Mouse (Mus musculus) heart, adult 8-10 months (tissue): ENCODE measurements around the gene P2rx3. TPM values are rescaled to one million over a fixed set of nuclear protein-coding genes. Genes with fewer than 3 reads are reported as not detected.
A peak's percentile ranks its signal among the peaks of the same experiment; 100 is the strongest.

ENCODE experiments used
- DNase-seq: peaks from one replicate; pipeline ENCODE4 v3.0.0; 2022; ENCODE audit warnings: low spot score
- total RNA-seq, 4 experiments: library from RNA; stranded (reverse); gene quantifications; 2 replicates each; pipeline ENCODE4 v1.2.4; 2022

P2rx3 gene
- total RNA-seq, 4 experiments from 2014 or later = 0.22 to 0.83 (median 0.62) TPM

GRCm38 (mm10) chr2:84987930-84988329, 49.3 kb downstream of the P2rx3 start, which contains the start of gene Prg3:
Gene Prg3 (plus strand): TSS chr2:84988215.
- DNase-seq = no peak

- DNase-seq = no peak
Measured at GRCm38 (mm10) chr2:84980188-84980587, 57.1 kb downstream of the P2rx3 start, which contains the start of gene Prg2. Gene Prg2 (plus strand): TSS chr2:84980461.

GRCm38 (mm10) chr2:84975580-84975979, 61.7 kb downstream of the P2rx3 start:
- no peak for DNase-seq

GRCm38 (mm10) chr2:84967318-84967991, 69.8 kb downstream of the P2rx3 start:
- DNase-seq = no peak

- no peak for DNase-seq
Measured at GRCm38 (mm10) chr2:84964111-84964801, 73.0 kb downstream of the P2rx3 start.

GRCm38 (mm10) chr2:84962906-84963507, 74.3 kb downstream of the P2rx3 start:
- DNase-seq = no peak

- no peak for DNase-seq
Measured at GRCm38 (mm10) chr2:84961901-84962300, 75.4 kb downstream of the P2rx3 start.

GRCm38 (mm10) chr2:84961300-84961699, 76.0 kb downstream of the P2rx3 start:
- peak; percentile 79 for DNase-seq

GRCm38 (mm10) chr2:84958588-84959264, 78.5 kb downstream of the P2rx3 start:
- DNase-seq = no peak

- no peak for DNase-seq
Measured at GRCm38 (mm10) chr2:84956274-84956673, 81.0 kb downstream of the P2rx3 start.

GRCm38 (mm10) chr2:84955435-84955834, 81.8 kb downstream of the P2rx3 start:
- DNase-seq = no peak

- no peak for DNase-seq
Measured at GRCm38 (mm10) chr2:84952693-84953092, 84.6 kb downstream of the P2rx3 start.

GRCm38 (mm10) chr2:84952251-84952650, 85.0 kb downstream of the P2rx3 start:
- DNase-seq = no peak

GRCm38 (mm10) chr2:84951027-84951426, 86.2 kb downstream of the P2rx3 start:
- no peak for DNase-seq

GRCm38 (mm10) chr2:84948721-84949120, 88.5 kb downstream of the P2rx3 start:
- no peak for DNase-seq

Other genes starting within 250 kb of the P2rx3 start
- 10 to 100 TPM; 11.8 to 37.6 (median 13.6) TPM for gene Ube2l6, start 238.6 kb downstream of the P2rx3 start, total RNA-seq
- under 1 TPM in 2 of 4 experiments, not detected in 2; 0.14 to 0.16 TPM for gene Smtnl1, start 214.8 kb downstream of the P2rx3 start, total RNA-seq
- 100 to 1,000 TPM; 119 to 134 (median 122) TPM for gene Timm10, start 210.5 kb downstream of the P2rx3 start, total RNA-seq
- 1 to 10 TPM; 1.6 to 2.8 (median 2.2) TPM for gene Slc43a1, start 198.6 kb downstream of the P2rx3 start, total RNA-seq
- 1 to 10 TPM; 1.6 to 3.9 (median 2.3) TPM for gene Rtn4rl2, start 150.8 kb downstream of the P2rx3 start, total RNA-seq
- 10 to 100 TPM; 60.6 to 71.4 (median 66.2) TPM for gene Slc43a3, start 100.9 kb downstream of the P2rx3 start, total RNA-seq
- not detected for gene Prg2, start 57.0 kb downstream of the P2rx3 start, total RNA-seq
- not detected for gene Prg3, start 49.2 kb downstream of the P2rx3 start, total RNA-seq
- 10 to 100 TPM; 35.3 to 42.5 (median 38.4) TPM for gene Ssrp1, start 228 bp downstream of the P2rx3 start, total RNA-seq
- gene Tnks1bp1, start 10.6 kb upstream of the P2rx3 start, total RNA-seq = 10 to 100 TPM; 40.7 to 60.5 (median 54.9) TPM
- gene Aplnr, start 98.8 kb upstream of the P2rx3 start, total RNA-seq = 10 to 100 TPM; 10.3 to 26.7 (median 25.4) TPM
- gene Lrrc55, start 159.7 kb upstream of the P2rx3 start, total RNA-seq = 1 to 10 TPM in 3 of 4 experiments, under 1 TPM in 1; 0.84 to 2.4 (median 2.0) TPM